Mouse (Mus musculus) leukemia stem cell, adult 10-12 weeks (primary cell): ENCODE results near the gene Gm9944. TPM values are rescaled to one million over a fixed set of nuclear protein-coding genes. Genes with fewer than 3 reads are reported as not detected.

Experiments
- polyA plus RNA-seq: library from polyadenylated mRNA; stranded (reverse); fragments of >175 nt; gene quantifications from 2 replicates; pipeline ENCODE4 v1.2.3, GENCODE M21; 2012; ENCODE audit warnings: low replicate concordance

Gm9944 gene
- polyA plus RNA-seq = not detected in 2 replicates

DNA sequence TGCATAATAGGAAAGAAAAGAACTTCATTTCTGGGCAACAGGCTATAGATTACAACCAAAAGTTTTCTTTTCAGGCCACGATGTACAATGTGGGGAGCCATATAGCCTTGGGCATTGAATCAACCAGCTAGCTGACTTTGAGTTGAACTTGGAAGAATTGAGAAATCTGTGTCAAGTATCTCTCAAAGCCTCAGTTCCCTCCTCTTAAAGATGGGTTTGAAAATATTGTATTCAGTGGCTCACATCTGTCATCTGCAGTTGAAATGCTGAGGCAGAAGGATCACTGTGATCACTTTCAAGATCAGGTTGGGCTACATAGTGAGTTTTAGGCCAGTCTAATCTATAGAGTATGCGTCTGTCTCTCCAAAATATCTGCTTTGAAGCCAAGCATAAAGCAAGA is at the start of gene Gm9944:
TSS of gene Gm9944 (minus strand) at position 101 of the 400 bp plus-strand sequence.

DNA sequence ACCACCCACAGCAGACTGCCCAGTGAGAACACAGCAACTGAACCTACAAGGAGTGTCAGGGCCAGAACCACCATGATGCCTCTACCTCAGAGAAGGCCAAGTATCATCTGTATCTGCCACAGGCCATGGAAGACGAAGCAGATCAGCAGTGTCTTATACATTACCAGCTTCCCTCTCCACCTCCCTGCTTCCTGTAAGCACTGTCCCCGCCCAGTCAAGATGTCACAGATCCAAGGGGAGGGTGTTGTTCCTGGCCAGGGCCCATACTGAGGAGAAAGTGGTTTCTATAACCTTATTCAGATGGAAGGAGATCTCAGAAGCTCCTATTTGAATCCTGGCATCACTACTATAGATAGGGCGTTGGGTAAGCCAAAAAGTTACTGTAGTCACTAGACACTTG is 10.5 kb upstream of the Gm9944 start, which contains the start of gene Aadacl3:
TSS of gene Aadacl3 (minus strand) at position 101 of the 400 bp plus-strand sequence.

DNA sequence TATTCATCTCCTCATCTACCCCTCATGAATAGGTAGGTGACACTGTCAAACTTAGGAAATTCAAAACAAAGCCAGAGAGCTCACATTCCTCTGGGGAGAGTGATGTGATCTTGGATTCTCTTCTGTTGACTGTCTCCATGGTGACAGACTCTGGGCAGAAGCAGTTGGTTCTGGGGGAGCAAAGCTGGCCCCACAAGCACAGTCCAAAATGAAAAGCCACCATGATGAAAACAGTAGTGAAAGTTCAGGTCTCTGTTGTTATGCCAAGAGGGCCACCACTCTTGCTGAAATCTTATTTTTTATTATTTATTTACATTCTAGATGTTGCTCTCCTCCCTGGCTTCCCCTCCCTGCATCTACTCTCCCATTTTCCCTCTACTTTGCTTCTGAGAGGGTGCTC is 14.4 kb downstream of the Gm9944 start, which contains the start of gene 1700012P22Rik:
TSS of gene 1700012P22Rik (minus strand) at position 101 of the 400 bp plus-strand sequence.

GRCm38 (mm10) chr4:144408290-144408689 is 44.8 kb downstream of the Gm9944 start, which contains the start of gene Pramef12:
Gene Pramef12, minus strand, starts transcription at chr4:144408464.

Other genes starting within 250 kb of the Gm9944 start
- gene C87977, start 240.0 kb downstream of the Gm9944 start, polyA plus RNA-seq = not detected in 2 replicates
- gene Pramel5, start 172.8 kb downstream of the Gm9944 start, polyA plus RNA-seq = not detected in 2 replicates
- not detected in 2 replicates for gene Gm13128, start 123.1 kb downstream of the Gm9944 start, polyA plus RNA-seq
- not detected in 2 replicates for gene Gm13119, start 95.4 kb downstream of the Gm9944 start, polyA plus RNA-seq
- not detected in 2 replicates for gene Pramef20, start 75.4 kb downstream of the Gm9944 start, polyA plus RNA-seq
- gene Pramef12, start 44.9 kb downstream of the Gm9944 start, polyA plus RNA-seq = not detected in 2 replicates
- gene 1700012P22Rik, start 14.5 kb downstream of the Gm9944 start, polyA plus RNA-seq = not detected in 2 replicates
- not detected in 2 replicates for gene Aadacl3, start 10.4 kb upstream of the Gm9944 start, polyA plus RNA-seq
- gene 9430007A20Rik, start 66.5 kb upstream of the Gm9944 start, polyA plus RNA-seq = not detected in 2 replicates
- not detected in 2 replicates for gene Gm13124, start 111.8 kb upstream of the Gm9944 start, polyA plus RNA-seq
- not detected in 2 replicates for gene Aadacl4, start 160.4 kb upstream of the Gm9944 start, polyA plus RNA-seq
- not detected in 2 replicates for gene Gm436, start 233.1 kb upstream of the Gm9944 start, polyA plus RNA-seq